Mouse (Mus musculus) 3134 (cell line): Measurements from ENCODE around the gene Urah.

Experiments
- DNase-seq: peaks from one replicate; pipeline ENCODE4 v3.0.0-alpha.2; 2011; ENCODE audit warnings: low spot score; ENCODE audit not compliant: insufficient read length; ENCODE audit errors: extremely low read depth

The Urah gene

GRCm38 (mm10) chr7:140839556-140839955, 4.7 kb downstream of the Urah start:
- no peak for DNase-seq

GRCm38 (mm10) chr7:140840750-140841735, 6.2 kb downstream of the Urah start:
- DNase-seq = no peak

- DNase-seq = no peak
Measured at GRCm38 (mm10) chr7:140843806-140844205, 9.0 kb downstream of the Urah start.

GRCm38 (mm10) chr7:140844905-140845665, 10.3 kb downstream of the Urah start, which contains the start of gene Scgb1c1:
Gene Scgb1c1 (plus strand): TSS chr7:140845547.
- peak; percentile 55 for DNase-seq

- DNase-seq = no peak
Measured at GRCm38 (mm10) chr7:140845683-140846082, 10.9 kb downstream of the Urah start.

GRCm38 (mm10) chr7:140846676-140847075, 11.9 kb downstream of the Urah start:
- no peak for DNase-seq

GRCm38 (mm10) chr7:140847755-140848580, 13.2 kb downstream of the Urah start, which contains the start of gene Odf3:
Gene Odf3 (plus strand): TSS chr7:140847805.
- no peak for DNase-seq

- DNase-seq = no peak
Measured at GRCm38 (mm10) chr7:140848591-140848990, 13.8 kb downstream of the Urah start.

- DNase-seq = no peak
Measured at GRCm38 (mm10) chr7:140851916-140852315, 17.1 kb downstream of the Urah start.

GRCm38 (mm10) chr7:140853386-140853785, 18.6 kb downstream of the Urah start:
- no peak for DNase-seq

GRCm38 (mm10) chr7:140854483-140854882, 19.7 kb downstream of the Urah start:
- no peak for DNase-seq

- DNase-seq = no peak
Measured at GRCm38 (mm10) chr7:140855181-140855580, 20.4 kb downstream of the Urah start.

- peak; percentile 85 for DNase-seq
Measured at GRCm38 (mm10) chr7:140855860-140856784, 21.3 kb downstream of the Urah start, which contains the start of gene Gm45785. Gene Gm45785 (minus strand): TSS chr7:140856331.

- DNase-seq = peak; percentile 91
Measured at GRCm38 (mm10) chr7:140856785-140857549, 22.1 kb downstream of the Urah start, which contains the start of gene Ric8a. Gene Ric8a (plus strand): TSS chr7:140856957.

GRCm38 (mm10) chr7:140857550-140858505, 23.0 kb downstream of the Urah start, which contains the start of gene Bet1l:
Gene Bet1l (minus strand): TSS chr7:140857577.
- no peak for DNase-seq

GRCm38 (mm10) chr7:140858746-140859145, 23.9 kb downstream of the Urah start:
- DNase-seq = no peak

GRCm38 (mm10) chr7:140859997-140860396, 25.2 kb downstream of the Urah start:
- DNase-seq = no peak
